Mouse (Mus musculus) forebrain, postnatal 0 days (tissue): ENCODE results near the gene Mapkapk5. TPM values are rescaled to one million over a fixed set of nuclear protein-coding genes. Genes with fewer than 3 reads are reported as not detected.

Experiments used
- ATAC-seq: fragments of 200-750 bp; cut with Nextera tagmentation; 2 replicates; pipeline ENCODE4 v1.8.0; 2017; ENCODE audit warnings: mild to moderate bottlenecking, moderate library complexity
- DNase-seq: peaks from one replicate; pipeline ENCODE4 v3.0.0-alpha.2; 2015
- H3K27ac ChIP-seq: fragments of 300-500 bp; sonication (generic); 2 replicates; pipeline ENCODE4 v1.5.1; 2014; ENCODE audit warnings: low read depth, mild to moderate bottlenecking, antibody characterized with exemption, low read length, moderate library complexity, mixed read lengths
- H3K27me3 ChIP-seq: fragments of 300-500 bp; sonication (generic); 2 replicates; pipeline ENCODE4 v1.6.1; 2014; ENCODE audit warnings: mild to moderate bottlenecking, low read length, mixed read lengths; ENCODE audit not compliant: insufficient read depth
- H3K36me3 ChIP-seq: fragments of 300-500 bp; sonication (generic); 2 replicates; pipeline ENCODE4 v1.6.1; 2014; ENCODE audit warnings: mild to moderate bottlenecking, moderate library complexity; ENCODE audit not compliant: insufficient read depth
- H3K4me1 ChIP-seq: fragments of 300-500 bp; sonication (generic); 2 replicates; pipeline ENCODE4 v1.6.1; 2014; ENCODE audit warnings: antibody characterized with exemption; ENCODE audit not compliant: insufficient read depth
- H3K4me2 ChIP-seq: fragments of 300-500 bp; sonication (generic); 2 replicates; pipeline ENCODE4 v1.6.1; 2014; ENCODE audit warnings: low read depth, mild to moderate bottlenecking, moderate library complexity
- H3K4me3 ChIP-seq: fragments of 300-500 bp; sonication (generic); 2 replicates; pipeline ENCODE4 v1.5.1; 2014; ENCODE audit warnings: low read depth, low read length, mixed read lengths
- H3K9ac ChIP-seq: fragments of 300-500 bp; sonication (generic); 2 replicates; pipeline ENCODE4 v1.6.1; 2014; ENCODE audit warnings: mild to moderate bottlenecking
- H3K9me3 ChIP-seq: fragments of 300-500 bp; sonication (generic); 2 replicates; pipeline ENCODE4 v1.6.1; 2016; ENCODE audit warnings: low read length
- CTCF ChIP-seq: sonication (generic); IDR thresholded peaks from 2 replicates; pipeline ENCODE4 v1.5.1; 2016; ENCODE audit warnings: antibody characterized with exemption, control low read depth, low read depth
- WGBS: fragments of 180-500 bp; shearing (Covaris S2); extraction: QIAGEN DNeasy Blood & Tissue Kit; methylation state at CpG from one replicate; pipeline ENCODE4 v1.1.7; 2014; 5-methylcytosine and 5-hydroxymethylcytosine counted together
- polyA plus RNA-seq: library from polyadenylated mRNA; unstranded; fragments of >200 nt; fragmentation: Nextera tagmentation; extraction: Ambion mirVana; gene quantifications from 2 replicates; pipeline ENCODE4 v1.2.1, GENCODE M21; 2015
- total RNA-seq: library from RNA; depleted of rRNA; stranded (reverse); fragments of >200 nt; gene quantifications from 2 replicates; pipeline ENCODE4 v1.2.3, GENCODE M21; 2014

The Mapkapk5 gene
- total and polyA plus RNA-seq, 2 experiments from 2014 or later: 50.1 to 83.1 TPM

DNA sequence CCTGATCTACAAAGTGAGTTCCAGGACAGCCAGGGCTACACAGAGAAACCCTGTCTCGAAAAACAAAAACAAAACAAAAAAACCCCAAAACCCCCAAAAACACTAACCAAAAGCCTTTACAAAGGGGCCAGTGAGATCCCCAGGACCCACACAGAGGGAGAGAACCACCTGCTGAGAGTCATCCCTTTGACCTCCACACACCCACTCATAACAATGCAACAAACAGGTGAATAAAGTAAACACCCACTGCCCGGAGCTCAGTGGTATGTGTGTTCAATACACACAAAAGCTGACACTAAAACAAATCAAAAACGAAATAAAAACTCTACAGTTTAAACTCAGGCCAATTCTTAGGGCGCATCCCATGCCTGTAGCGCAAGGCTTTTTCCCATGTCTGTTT lies 5.6 kb downstream of the Mapkapk5 start:
- Histone ChIP-seq H3K4me3 (no peak overlapping the region), H3K4me1 (peaks cover 10% of the 10 kb centered on the region), H3K27me3 (no peaks in the 10 kb centered on the region), H3K27ac (no peak overlapping the region), H3K9me3 (no peaks in the 10 kb centered on the region), H3K36me3 (peaks cover 30% of the 10 kb centered on the region), H3K4me2 (no peak overlapping the region), H3K9ac (no peak overlapping the region)
- DNase-seq (no peak), ATAC-seq (no peak)
- 90% methylated on average over 5 of the region's 5 CpGs for WGBS
- TF ChIP-seq CTCF: no peak

DNA sequence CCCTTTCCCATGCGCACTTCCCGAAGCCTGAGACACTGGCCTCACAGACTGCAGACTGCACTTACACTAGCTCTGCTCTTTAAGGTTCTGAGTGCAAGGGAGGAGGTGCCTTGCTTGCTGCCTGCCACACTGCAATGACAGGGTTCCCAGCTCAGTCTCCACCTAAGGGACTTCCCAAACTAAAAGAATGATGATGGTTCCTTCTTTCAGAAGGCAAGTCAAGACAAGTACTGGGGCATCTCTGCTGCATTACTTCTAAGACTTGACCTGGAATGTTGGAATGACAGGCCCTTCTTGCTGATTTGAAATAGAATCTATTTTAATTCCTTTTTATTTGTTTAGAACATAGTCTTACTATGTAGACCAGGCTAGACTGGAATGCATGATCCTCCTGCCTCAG lies 8.1 kb downstream of the Mapkapk5 start:
- Histone ChIP-seq H3K27me3 (no peaks in the 10 kb centered on the region), H3K36me3 (peaks cover 47% of the 10 kb centered on the region), H3K9ac (no peak overlapping the region), H3K4me1 (no peaks in the 10 kb centered on the region), H3K4me2 (no peak overlapping the region), H3K4me3 (no peak overlapping the region), H3K9me3 (no peaks in the 10 kb centered on the region), H3K27ac (no peak overlapping the region)
- ATAC-seq (no peak), DNase-seq (no peak)
- WGBS: 67% methylated on average over 2 of the region's 2 CpGs
- no peak for TF ChIP-seq CTCF

GRCm38 (mm10) chr5:121536921-121537555 lies 8.7 kb downstream of the Mapkapk5 start:
- Histone ChIP-seq H3K36me3 (peaks cover 53% of the 10 kb centered on the region), H3K4me2 (no peak overlapping the region), H3K27ac (no peak overlapping the region), H3K9me3 (no peaks in the 10 kb centered on the region), H3K27me3 (no peaks in the 10 kb centered on the region), H3K4me3 (no peak overlapping the region), H3K9ac (no peak overlapping the region), H3K4me1 (no peaks in the 10 kb centered on the region)
- DNase-seq (no peak), ATAC-seq (no peak)
- 38% methylated on average over 7 of the region's 7 CpGs for WGBS
- TF ChIP-seq CTCF: no peak

DNA sequence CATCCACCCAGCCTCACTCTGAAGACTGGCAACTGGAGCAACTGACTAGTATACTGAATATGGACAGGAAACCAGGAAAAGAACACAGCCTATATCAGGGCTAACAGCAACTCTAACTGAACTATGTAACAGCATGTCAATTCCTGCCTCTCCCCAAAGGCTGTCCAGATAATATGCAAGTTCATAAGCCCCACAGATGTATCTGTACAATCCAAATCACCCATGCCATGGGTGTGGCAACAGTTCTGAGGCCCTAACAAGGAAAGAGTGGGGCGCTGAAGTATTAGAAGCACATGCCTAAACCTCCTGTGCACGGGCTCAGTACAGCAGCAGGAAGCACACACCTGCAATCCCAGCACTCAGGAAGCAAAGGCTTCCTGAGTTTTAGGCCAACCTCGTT lies 10.6 kb downstream of the Mapkapk5 start:
- Histone ChIP-seq H3K4me1 (no peaks in the 10 kb centered on the region), H3K27ac (no peak overlapping the region), H3K9me3 (no peaks in the 10 kb centered on the region), H3K4me2 (no peak overlapping the region), H3K9ac (no peak overlapping the region), H3K27me3 (no peaks in the 10 kb centered on the region), H3K4me3 (no peak overlapping the region), H3K36me3 (peaks cover 68% of the 10 kb centered on the region)
- no peak for DNase-seq
- 96% methylated on average over 3 of the region's 3 CpGs for WGBS
- no peak for TF ChIP-seq CTCF
- ATAC-seq: no peak

DNA sequence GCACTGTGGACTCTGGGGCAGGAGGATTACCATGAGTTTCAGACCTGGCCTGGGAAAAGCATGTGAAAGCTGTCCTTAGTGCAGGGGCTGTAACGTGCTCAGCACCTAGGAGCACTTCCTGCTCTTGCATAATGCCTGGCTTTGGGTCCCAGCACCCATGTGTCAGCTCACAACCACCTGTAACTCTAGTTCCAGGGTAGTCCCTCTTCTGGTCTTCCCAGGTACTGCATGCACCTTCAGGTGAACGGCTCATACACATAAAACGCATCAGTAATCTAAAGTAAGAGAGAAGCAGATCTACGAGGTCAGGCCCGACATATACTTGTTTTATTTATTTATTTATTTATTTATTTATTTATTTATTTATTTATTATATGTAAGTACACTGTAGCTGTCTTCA lies 11.2 kb downstream of the Mapkapk5 start:
- Histone ChIP-seq H3K36me3 (peaks cover 73% of the 10 kb centered on the region), H3K4me1 (no peaks in the 10 kb centered on the region), H3K4me2 (no peak overlapping the region), H3K27me3 (no peaks in the 10 kb centered on the region), H3K4me3 (no peak overlapping the region), H3K27ac (no peak overlapping the region), H3K9ac (no peak overlapping the region), H3K9me3 (no peaks in the 10 kb centered on the region)
- DNase-seq (no peak), ATAC-seq (no peak)
- TF ChIP-seq CTCF: peak; percentile 57
- WGBS: 97% methylated on average over 5 of the region's 5 CpGs

DNA sequence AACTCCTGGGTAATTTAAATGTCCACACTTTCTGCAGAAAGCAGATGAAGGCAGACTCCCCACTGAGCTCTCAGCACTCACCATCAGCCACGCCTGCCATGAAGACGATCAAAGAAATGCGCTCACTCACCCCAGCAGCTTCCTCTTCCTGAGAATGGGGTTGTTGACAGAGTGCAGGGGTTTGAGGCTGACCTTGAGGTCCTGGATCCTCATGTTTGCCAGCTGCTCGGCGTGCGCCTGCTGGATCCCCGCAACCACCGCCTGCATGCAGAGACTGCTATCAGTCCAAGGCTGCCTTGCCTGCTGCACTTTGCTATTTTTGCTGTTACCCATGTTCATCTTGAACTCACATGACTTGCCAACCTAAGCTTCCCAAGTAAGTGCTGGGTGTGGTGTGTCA lies 18.7 kb downstream of the Mapkapk5 start:
- DNase-seq (no peak), ATAC-seq (no peak)
- WGBS: 84% methylated on average over 8 of the region's 8 CpGs
- no peak overlapping the region for H3K9ac ChIP-seq
- H3K9me3 ChIP-seq: no peaks in the 10 kb centered on the region
- H3K4me1 ChIP-seq: no peaks in the 10 kb centered on the region
- H3K27me3 ChIP-seq: no peaks in the 10 kb centered on the region
- no peak overlapping the region for H3K4me3 ChIP-seq
- H3K27ac ChIP-seq: no peak overlapping the region
- H3K36me3 ChIP-seq: peaks cover 76% of the 10 kb centered on the region
- no peak overlapping the region for H3K4me2 ChIP-seq
- TF ChIP-seq CTCF: no peak

GRCm38 (mm10) chr5:121526526-121526925 lies 19.2 kb downstream of the Mapkapk5 start:
- ATAC-seq (no peak), DNase-seq (no peak)
- Histone ChIP-seq H3K9ac (no peak overlapping the region), H3K4me1 (no peaks in the 10 kb centered on the region), H3K4me2 (no peak overlapping the region), H3K4me3 (no peak overlapping the region), H3K36me3 (peaks cover 78% of the 10 kb centered on the region), H3K27ac (no peak overlapping the region), H3K27me3 (no peaks in the 10 kb centered on the region), H3K9me3 (no peaks in the 10 kb centered on the region)
- TF ChIP-seq CTCF: no peak
- 88% methylated on average over 7 of the region's 7 CpGs for WGBS
